In genomic region chr11:98907437-98908173, GRCm38 (mm10) we compare ENCODE assay signal across 7 mouse cellular contexts. TPM values are rescaled to one million over a fixed set of nuclear protein-coding genes. Genes with fewer than 3 reads are reported as not detected.
A peak's percentile ranks its signal among the peaks of the same experiment; 100 is the strongest.
DNase-seq lines count a peak whose midpoint lies in the region; ATAC-seq and TF ChIP-seq lines count a peak whose summit lies in the region.

Cdc6 (plus strand) TSS chr11:98907801.

- peak within 1 kb of the TSS; percentile 18; the same call in 1 of the 2 replicates for H3K9ac ChIP-seq in intestine, postnatal 0 days (ENCODE audit: low read depth, low read length)
- H3K9ac ChIP-seq in midbrain, embryonic 12.5 days (replicated peaks), result peak within 1 kb of the TSS; percentile 54

- no peak for TF ChIP-seq POLR2A in small intestine, adult 2 months (IDR thresholded peaks at IDR 0.05; ENCODE audit: low read depth, low read length)

- H3K36me3 ChIP-seq in embryonic facial prominence, embryonic 10.5 days (replicated peaks), result peaks cover 61% of the 10 kb centered on the region
- peaks cover 2% of the 10 kb centered on the region; the same call in 1 of the 2 replicates for H3K36me3 ChIP-seq in intestine, postnatal 0 days (ENCODE audit: control insufficient read depth, insufficient read depth)
- H3K36me3 ChIP-seq in midbrain, embryonic 12.5 days, result peaks cover 30% of the 10 kb centered on the region; the same call in 1 of the 2 replicates
- peaks cover 4% of the 10 kb centered on the region; the same call in 1 of the 2 replicates for H3K36me3 ChIP-seq in small intestine, adult 2 months (ENCODE audit: control insufficient read depth, insufficient read depth, low read length)

- WGBS in embryonic facial prominence, embryonic 10.5 days, result under 1% methylated on average over 49 of the region's 49 CpGs
- WGBS in intestine, postnatal 0 days, result under 1% methylated on average over 49 of the region's 49 CpGs
- under 1% methylated on average over 49 of the region's 49 CpGs for WGBS in midbrain, embryonic 12.5 days
- under 1% methylated on average over 49 of the region's 49 CpGs for WGBS in small intestine, adult 2 months

- TF ChIP-seq CTCF in intestine, postnatal 0 days (IDR thresholded peaks at IDR 0.05; ENCODE audit: low read depth), result no peak
- no peak for TF ChIP-seq CTCF in small intestine, adult 2 months (IDR thresholded peaks at IDR 0.05; ENCODE audit: extremely low read depth, insufficient read length, insufficient replicate concordance, low read depth, low read length)

- H3K9me3 ChIP-seq in embryonic facial prominence, embryonic 10.5 days, result no peaks in the 10 kb centered on the region
- H3K9me3 ChIP-seq in intestine, postnatal 0 days (ENCODE audit: control insufficient read depth), result no peaks in the 10 kb centered on the region
- no peaks in the 10 kb centered on the region for H3K9me3 ChIP-seq in midbrain, embryonic 12.5 days

- no peaks in the 10 kb centered on the region for H3K27me3 ChIP-seq in embryonic facial prominence, embryonic 10.5 days (replicated peaks; ENCODE audit: low read depth, poor library complexity, severe bottlenecking)
- H3K27me3 ChIP-seq in intestine, postnatal 0 days (replicated peaks; ENCODE audit: control insufficient read depth, insufficient read depth, low read length), result no peaks in the 10 kb centered on the region
- no peaks in the 10 kb centered on the region for H3K27me3 ChIP-seq in midbrain, embryonic 12.5 days
- H3K27me3 ChIP-seq in small intestine, adult 2 months (ENCODE audit: control insufficient read depth, insufficient read depth, low read length), result no peaks in the 10 kb centered on the region

- H3K4me1 ChIP-seq in embryonic facial prominence, embryonic 10.5 days, result peaks cover 65% of the 10 kb centered on the region
- H3K4me1 ChIP-seq in intestine, postnatal 0 days (replicated peaks; ENCODE audit: control insufficient read depth, insufficient read depth, low read length), result peaks cover 4% of the 10 kb centered on the region; the same call in 1 of the 2 replicates
- H3K4me1 ChIP-seq in midbrain, embryonic 12.5 days, result peaks cover 35% of the 10 kb centered on the region
- peaks cover 20% of the 10 kb centered on the region for H3K4me1 ChIP-seq in small intestine, adult 2 months (ENCODE audit: control insufficient read depth, insufficient read depth, insufficient read length, low read length)

- peak; percentile 87 for ATAC-seq in intestine, postnatal 0 days
- peak; percentile 99 for ATAC-seq in midbrain, embryonic 12.5 days (ENCODE audit: low FRiP score, low read depth)

- H3K27ac ChIP-seq in embryonic facial prominence, embryonic 10.5 days (replicated peaks), result peak within 1 kb of the TSS; percentile 88
- peak within 1 kb of the TSS; percentile 77 for H3K27ac ChIP-seq in intestine, postnatal 0 days (ENCODE audit: low read depth, low read length)
- H3K27ac ChIP-seq in midbrain, embryonic 12.5 days (replicated peaks), result no peak within 1 kb of the TSS
- H3K27ac ChIP-seq in small intestine, adult 2 months (ENCODE audit: insufficient read depth, low read depth, low read length), result peak within 1 kb of the TSS; percentile 98; the same call in 1 of the 2 replicates

- intact Hi-C loops in left cerebral cortex, postnatal 4 days (cut with DNase I), result no loop called here

- DNase-seq in adrenal gland, postnatal 10 days, result peak; percentile 95
- DNase-seq in embryonic facial prominence, embryonic 10.5 days (ENCODE audit: low spot score), result peak; percentile 98
- DNase-seq in gonadal fat pad, adult 2 months (ENCODE audit: low read depth), result peak; percentile 63
- DNase-seq in left cerebral cortex, postnatal 4 days, result peak; percentile 98

- H3K4me3 ChIP-seq in embryonic facial prominence, embryonic 10.5 days, result peak within 1 kb of the TSS; percentile 83
- peak within 1 kb of the TSS; percentile 56 for H3K4me3 ChIP-seq in intestine, postnatal 0 days (ENCODE audit: low read depth, low read length)
- H3K4me3 ChIP-seq in midbrain, embryonic 12.5 days, result peak within 1 kb of the TSS; percentile 61
- H3K4me3 ChIP-seq in small intestine, adult 2 months (ENCODE audit: low read depth, low read length), result peak within 1 kb of the TSS; percentile 63

- H3K4me2 ChIP-seq in intestine, postnatal 0 days (replicated peaks; ENCODE audit: low read depth), result peak within 1 kb of the TSS; percentile 92
- H3K4me2 ChIP-seq in midbrain, embryonic 12.5 days (replicated peaks), result peak within 1 kb of the TSS; percentile 97

RNA-seq across cellular contexts. Expression of gene Cdc6, which starts in this region (rescaled TPM):
- total RNA-seq in adrenal gland, postnatal 10 days (2021), result 1 to 10 TPM; 3.8 to 6.5 TPM
- 65.1 and 69.1 TPM in 2 replicates for polyA plus RNA-seq in embryonic facial prominence, embryonic 10.5 days (2016; fragmentation: Nextera tagmentation; extraction: Ambion mirVana)
- 0.35 and 0.56 TPM in 2 replicates for polyA plus RNA-seq in gonadal fat pad, adult 2 months (2012; rRNA removed)
- 4.0 and 4.5 TPM in 2 replicates for polyA plus RNA-seq in intestine, postnatal 0 days (2015; fragmentation: Nextera tagmentation; extraction: Ambion mirVana)
- 1 to 10 TPM; 1.4 to 1.8 TPM for total RNA-seq in left cerebral cortex, postnatal 4 days (2021)
- polyA plus RNA-seq in midbrain, embryonic 12.5 days (2016; fragmentation: Nextera tagmentation; extraction: Ambion mirVana), result 28.3 and 29.0 TPM in 2 replicates
- polyA plus RNA-seq in small intestine, adult 2 months (2012; rRNA removed), result 0.37 and 0.65 TPM in 2 replicates

Comparison
In these comparisons a context has a peak if more than half of its experiments do, and no peak if none do; other contexts are left out.
1. Peak in DNase-seq in gonadal fat pad, adult 2 months; RNA of the gene not detected or under 1 TPM.